Mouse (Mus musculus): Measurements from ENCODE around the gene Lhfpl2. TPM values are rescaled to one million over a fixed set of nuclear protein-coding genes. Genes with fewer than 3 reads are reported as not detected.

Gene Lhfpl2
- polyA plus RNA-seq, 1 experiment: 35.7 TPM

DNA sequence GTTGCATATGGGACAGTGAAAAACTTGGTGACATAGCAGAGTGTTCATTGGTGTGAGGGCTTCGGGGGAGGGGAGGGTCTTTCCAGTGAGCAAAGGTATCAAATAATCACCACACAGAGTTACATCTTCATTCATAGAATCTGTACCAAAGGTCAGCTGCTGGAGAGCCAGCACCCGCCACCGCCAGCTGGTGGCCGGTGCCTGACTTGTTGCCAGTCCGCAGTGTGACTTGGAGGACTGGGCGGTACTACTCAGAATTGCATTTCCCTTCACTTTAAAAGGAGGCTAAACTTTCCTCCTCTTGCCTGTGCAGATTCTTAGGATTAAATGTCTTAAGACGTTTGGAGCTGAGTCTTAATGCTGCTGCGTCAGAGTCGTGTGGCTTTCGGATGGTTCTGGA lies 59.9 kb downstream of the Lhfpl2 start:
- Histone ChIP-seq H3K79me2 (ENCODE audit: control insufficient read depth, insufficient read depth) (peaks cover 74% of the 10 kb centered on the region), H3K36me3 (ENCODE audit: control insufficient read depth, insufficient read depth) (peaks cover 17% of the 10 kb centered on the region), H3K27me3 (ENCODE audit: control insufficient read depth, insufficient read depth, insufficient read length) (no peaks in the 10 kb centered on the region), H3K4me3 (no peak overlapping the region), H3ac (ENCODE audit: control insufficient read depth, insufficient read length) (no peak overlapping the region), H3K4me2 (ENCODE audit: low read depth) (peak overlapping the region; percentile 87)
- TF ChIP-seq CEBPB (IDR thresholded peaks at IDR 0.05; ENCODE audit: insufficient read depth, poor library complexity, severe bottlenecking) (no peak), MAX (IDR thresholded peaks at IDR 0.05; ENCODE audit: low read depth) (no peak), POLR2AphosphoS2 (IDR thresholded peaks at IDR 0.05; ENCODE audit: insufficient read length, low read depth) (no peak), TCF12 (IDR thresholded peaks at IDR 0.05; ENCODE audit: insufficient read depth, poor library complexity, severe bottlenecking) (no peak), MYOD1 (IDR thresholded peaks at IDR 0.05; ENCODE audit: control insufficient read depth in 1 of 3, insufficient read length in 2 of 3, low read depth in 2 of 3) (peak in 2 of 3 experiments; percentile 28 to 73), REST (IDR thresholded peaks at IDR 0.05; ENCODE audit: insufficient read depth, insufficient read length) (no peak), USF1 (IDR thresholded peaks at IDR 0.05; ENCODE audit: low read depth) (no peak), MYOG (IDR thresholded peaks at IDR 0.05; ENCODE audit: control insufficient read depth in 1 of 3, insufficient read depth in 1 of 3, insufficient read length in 2 of 3, low read depth in 2 of 3) (peak in 2 of 3 experiments; percentile 50 to 72), SRF (IDR thresholded peaks at IDR 0.05; ENCODE audit: control insufficient read depth, insufficient read length, low read depth) (no peak), POLR2A (IDR thresholded peaks at IDR 0.05; ENCODE audit: insufficient read length, low read depth) (no peak), TCF3 (IDR thresholded peaks at IDR 0.05; ENCODE audit: insufficient read length, low read depth) (no peak), E2F4 (IDR thresholded peaks at IDR 0.05; ENCODE audit: insufficient read depth) (no peak)

DNA sequence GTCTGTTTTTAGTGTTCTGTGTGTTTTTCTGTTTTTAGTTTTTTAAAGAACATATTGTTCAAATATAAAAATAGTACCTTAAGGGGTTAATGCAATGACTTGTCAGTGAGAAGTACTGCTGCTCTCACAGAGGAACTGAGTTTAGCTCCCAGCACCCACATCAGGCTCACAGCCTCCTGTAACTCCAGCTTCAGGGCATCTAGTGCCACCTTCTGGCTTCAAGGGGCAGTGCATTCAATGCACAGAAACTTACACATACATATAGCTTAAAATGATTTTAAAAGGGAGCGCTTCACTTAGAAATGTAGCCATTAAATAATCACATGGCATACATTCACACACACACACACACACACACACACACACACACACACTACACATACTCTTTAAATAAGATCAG lies 60.5 kb downstream of the Lhfpl2 start:
- no peak for TF ChIP-seq SRF (IDR thresholded peaks at IDR 0.05; ENCODE audit: control insufficient read depth, insufficient read length, low read depth)
- no peak for TF ChIP-seq E2F4 (IDR thresholded peaks at IDR 0.05; ENCODE audit: insufficient read depth)
- no peak for TF ChIP-seq MAX (IDR thresholded peaks at IDR 0.05; ENCODE audit: low read depth)
- no peak for TF ChIP-seq TCF3 (IDR thresholded peaks at IDR 0.05; ENCODE audit: insufficient read length, low read depth)
- TF ChIP-seq REST (IDR thresholded peaks at IDR 0.05; ENCODE audit: insufficient read depth, insufficient read length): no peak
- no peak for TF ChIP-seq POLR2A (IDR thresholded peaks at IDR 0.05; ENCODE audit: insufficient read length, low read depth)
- no peak for TF ChIP-seq MYOD1 (IDR thresholded peaks at IDR 0.05; ENCODE audit: control insufficient read depth in 1 of 3, insufficient read length in 2 of 3, low read depth in 2 of 3)
- Histone ChIP-seq H3ac (ENCODE audit: control insufficient read depth, insufficient read length) (no peak overlapping the region), H3K4me3 (no peak overlapping the region), H3K27me3 (ENCODE audit: control insufficient read depth, insufficient read depth, insufficient read length) (no peaks in the 10 kb centered on the region), H3K79me2 (ENCODE audit: control insufficient read depth, insufficient read depth) (peaks cover 69% of the 10 kb centered on the region), H3K4me2 (ENCODE audit: low read depth) (peak overlapping the region; percentile 87), H3K36me3 (ENCODE audit: control insufficient read depth, insufficient read depth) (peaks cover 17% of the 10 kb centered on the region)

DNA sequence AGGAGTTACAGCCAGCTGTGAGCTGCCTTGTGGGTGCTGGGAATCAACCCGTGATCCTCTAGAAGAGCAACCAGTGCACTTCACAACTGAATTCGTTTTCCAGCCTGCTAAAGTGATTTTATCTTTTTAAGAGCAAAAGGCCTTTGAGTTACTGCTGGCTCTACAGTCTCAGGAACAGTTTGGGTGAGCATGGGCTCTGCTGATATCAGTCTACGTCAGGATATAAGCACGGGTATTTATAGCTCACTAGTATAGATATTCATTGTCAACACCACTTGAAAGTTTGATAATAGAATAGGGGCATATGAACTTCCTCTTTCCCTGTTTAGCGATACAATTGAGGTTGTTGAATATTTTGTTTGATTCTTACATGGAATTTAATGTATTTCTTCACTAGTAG lies 61.7 kb downstream of the Lhfpl2 start:
- TF ChIP-seq E2F4 (IDR thresholded peaks at IDR 0.05; ENCODE audit: insufficient read depth) (no peak), USF1 (IDR thresholded peaks at IDR 0.05; ENCODE audit: low read depth) (no peak), REST (IDR thresholded peaks at IDR 0.05; ENCODE audit: insufficient read depth, insufficient read length) (no peak), MAX (IDR thresholded peaks at IDR 0.05; ENCODE audit: low read depth) (no peak), MYOG (IDR thresholded peaks at IDR 0.05; ENCODE audit: control insufficient read depth in 1 of 3, insufficient read depth in 1 of 3, insufficient read length in 2 of 3, low read depth in 2 of 3) (no peak), POLR2A (IDR thresholded peaks at IDR 0.05; ENCODE audit: insufficient read length, low read depth) (no peak), TCF12 (IDR thresholded peaks at IDR 0.05; ENCODE audit: insufficient read depth, poor library complexity, severe bottlenecking) (no peak)
- peaks cover 63% of the 10 kb centered on the region for H3K79me2 ChIP-seq (ENCODE audit: control insufficient read depth, insufficient read depth)

DNA sequence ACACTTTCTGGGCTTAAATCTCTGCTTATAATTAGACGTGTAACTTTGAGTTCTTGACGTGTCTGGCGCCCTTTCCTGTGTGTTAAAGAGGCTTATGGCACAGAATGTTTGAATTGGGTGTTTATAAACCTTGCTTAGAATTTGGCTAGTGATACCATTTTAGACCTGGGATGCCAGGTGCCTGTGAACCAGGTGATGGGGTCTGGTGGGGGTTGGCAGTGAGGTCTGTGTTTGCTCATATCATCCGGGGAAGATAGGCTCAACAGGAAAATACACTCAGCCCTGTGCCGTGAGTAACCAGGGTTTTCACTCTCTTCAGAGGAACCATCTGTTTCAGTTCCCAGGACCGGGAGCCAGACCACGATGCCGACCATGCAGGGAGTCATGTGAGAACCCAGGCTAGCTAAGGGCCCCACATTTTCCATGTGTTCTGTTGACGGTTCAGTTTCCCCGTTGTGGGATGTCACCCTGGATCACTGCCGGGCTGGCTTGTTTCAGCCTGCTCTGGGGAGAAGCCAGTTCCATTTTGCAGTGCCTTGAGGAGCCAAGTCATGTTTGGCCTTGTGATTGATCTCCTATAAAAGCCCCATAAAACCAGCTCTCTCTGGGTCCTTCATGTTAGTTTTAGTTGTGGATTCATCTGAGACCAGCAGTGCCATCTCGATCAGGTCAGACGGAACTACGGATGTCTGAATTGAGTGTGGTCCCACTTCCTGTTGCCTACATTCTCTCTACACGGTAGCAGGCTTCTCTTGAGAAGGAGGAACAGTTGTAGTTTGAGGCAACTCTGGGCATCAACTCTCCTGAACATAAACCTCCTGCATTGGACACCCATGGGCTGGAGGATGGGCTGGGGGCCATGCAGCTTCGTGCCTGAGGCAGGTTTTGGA lies 65.4 kb downstream of the Lhfpl2 start:
- TF ChIP-seq MYOG (IDR thresholded peaks at IDR 0.05; ENCODE audit: control insufficient read depth in 1 of 3, insufficient read depth in 1 of 3, insufficient read length in 2 of 3, low read depth in 2 of 3) (peak in 1 of 3 experiments; percentile 3), E2F4 (IDR thresholded peaks at IDR 0.05; ENCODE audit: insufficient read depth) (no peak), POLR2AphosphoS2 (IDR thresholded peaks at IDR 0.05; ENCODE audit: insufficient read length, low read depth) (no peak)
- Histone ChIP-seq H3ac (ENCODE audit: control insufficient read depth, insufficient read length) (no peak overlapping the region), H3K36me3 (ENCODE audit: control insufficient read depth, insufficient read depth) (peaks cover 17% of the 10 kb centered on the region), H3K4me2 (ENCODE audit: low read depth) (no peak overlapping the region), H3K4me3 (no peak overlapping the region), H3K27me3 (ENCODE audit: control insufficient read depth, insufficient read depth, insufficient read length) (no peaks in the 10 kb centered on the region), H3K79me2 (ENCODE audit: control insufficient read depth, insufficient read depth) (peaks cover 76% of the 10 kb centered on the region)

More for the DNA sequence above, 61.7 kb downstream of the Lhfpl2 start:
- Histone ChIP-seq H3K27me3 (ENCODE audit: control insufficient read depth, insufficient read depth, insufficient read length) (no peaks in the 10 kb centered on the region), H3K4me2 (ENCODE audit: low read depth) (no peak overlapping the region), H3K36me3 (ENCODE audit: control insufficient read depth, insufficient read depth) (peaks cover 17% of the 10 kb centered on the region), H3ac (ENCODE audit: control insufficient read depth, insufficient read length) (no peak overlapping the region), H3K4me3 (no peak overlapping the region)

DNA sequence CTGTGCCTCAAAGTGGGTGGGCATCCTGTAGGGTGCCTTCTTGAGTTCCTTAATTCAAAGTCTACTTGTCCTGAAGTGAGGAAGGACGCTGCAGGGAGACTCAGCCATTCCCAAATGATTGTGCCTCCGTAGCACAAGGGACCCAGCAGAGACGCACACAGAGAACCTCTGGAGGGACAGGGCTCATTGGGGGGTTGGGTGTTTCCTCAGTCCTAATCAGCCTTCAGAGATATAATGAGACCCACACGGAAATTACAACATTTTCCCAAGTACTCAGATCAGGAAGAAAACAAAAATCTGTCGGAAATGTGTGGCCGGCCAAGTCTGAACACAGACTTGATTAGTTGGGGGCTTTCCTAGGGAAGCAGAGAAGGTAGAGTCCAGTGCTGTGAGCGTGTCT lies 72.8 kb downstream of the Lhfpl2 start:
- Histone ChIP-seq H3ac (ENCODE audit: control insufficient read depth, insufficient read length) (no peak overlapping the region), H3K27me3 (ENCODE audit: control insufficient read depth, insufficient read depth, insufficient read length) (no peaks in the 10 kb centered on the region), H3K4me2 (ENCODE audit: low read depth) (no peak overlapping the region), H3K36me3 (ENCODE audit: control insufficient read depth, insufficient read depth) (no peaks in the 10 kb centered on the region), H3K79me2 (ENCODE audit: control insufficient read depth, insufficient read depth) (peaks cover 63% of the 10 kb centered on the region), H3K4me3 (no peak overlapping the region)
- TF ChIP-seq SRF (IDR thresholded peaks at IDR 0.05; ENCODE audit: control insufficient read depth, insufficient read length, low read depth) (no peak), CEBPB (IDR thresholded peaks at IDR 0.05; ENCODE audit: insufficient read depth, poor library complexity, severe bottlenecking) (no peak), E2F4 (IDR thresholded peaks at IDR 0.05; ENCODE audit: insufficient read depth) (no peak), MYOG (IDR thresholded peaks at IDR 0.05; ENCODE audit: control insufficient read depth in 1 of 3, insufficient read depth in 1 of 3, insufficient read length in 2 of 3, low read depth in 2 of 3) (no peak), TCF12 (IDR thresholded peaks at IDR 0.05; ENCODE audit: insufficient read depth, poor library complexity, severe bottlenecking) (no peak), USF1 (IDR thresholded peaks at IDR 0.05; ENCODE audit: low read depth) (no peak), TCF3 (IDR thresholded peaks at IDR 0.05; ENCODE audit: insufficient read length, low read depth) (no peak), POLR2A (IDR thresholded peaks at IDR 0.05; ENCODE audit: insufficient read length, low read depth) (no peak), POLR2AphosphoS2 (IDR thresholded peaks at IDR 0.05; ENCODE audit: insufficient read length, low read depth) (no peak), MAX (IDR thresholded peaks at IDR 0.05; ENCODE audit: low read depth) (no peak), REST (IDR thresholded peaks at IDR 0.05; ENCODE audit: insufficient read depth, insufficient read length) (no peak), MYOD1 (IDR thresholded peaks at IDR 0.05; ENCODE audit: control insufficient read depth in 1 of 3, insufficient read length in 2 of 3, low read depth in 2 of 3) (no peak)
